Mouse (Mus musculus): Measurements from ENCODE around the gene Ehd1. TPM values are rescaled to one million over a fixed set of nuclear protein-coding genes. Genes with fewer than 3 reads are reported as not detected.

Gene Ehd1
- total and polyA plus RNA-seq, 3 experiments, result 65.9 to 105 TPM; not detected in 1

DNA sequence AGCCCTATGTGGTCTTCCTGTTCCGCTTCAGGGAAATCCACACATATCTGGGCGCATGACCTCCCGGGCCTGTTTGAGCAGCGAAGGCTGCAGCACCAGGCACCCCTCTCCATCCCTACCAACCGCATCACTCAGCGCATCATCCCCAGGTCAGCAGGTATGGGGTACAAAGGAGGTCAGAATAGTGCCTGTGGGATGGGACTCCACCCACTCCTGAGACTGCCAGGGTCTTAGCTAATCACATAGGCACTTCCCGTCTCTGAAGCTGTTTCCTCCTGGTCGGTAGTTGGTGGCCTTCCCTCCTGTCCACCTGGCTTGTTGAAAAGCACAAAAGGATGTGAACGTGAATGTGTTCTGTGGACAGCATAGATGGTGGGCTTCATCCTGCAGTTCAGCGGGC, 70.1 kb downstream of the Ehd1 start:
- Histone ChIP-seq H3K27ac (ENCODE audit: control insufficient read depth, low read depth, low read length) (no peak overlapping the region), H3K4me1 (ENCODE audit: control insufficient read depth in 1 of 2, insufficient read depth in 2 of 2, low read length in 2 of 2) (peaks cover 0 to 2% of the 10 kb centered on the region in 2 experiments; a peak in 2 of 4 replicates), H3K79me2 (ENCODE audit: control insufficient read depth, insufficient read depth, low read length, poor library complexity) (no peaks in the 10 kb centered on the region), H3K9ac (ENCODE audit: control insufficient read depth, low read depth, low read length, poor library complexity, severe bottlenecking) (no peak overlapping the region), H3K4me3 (ENCODE audit: control insufficient read depth in 1 of 2, insufficient read depth in 1 of 2, low read depth in 2 of 2, low read length in 2 of 2) (no peak overlapping the region), H3K36me3 (ENCODE audit: control insufficient read depth in 1 of 2, insufficient read depth in 2 of 2, low read length in 2 of 2) (no peaks in the 10 kb centered on the region; a peak in 1 of 4 replicates), H3K9me3 (replicated peaks; ENCODE audit: insufficient read depth, low read length) (no peaks in the 10 kb centered on the region), H3K27me3 (ENCODE audit: control insufficient read depth in 1 of 2, insufficient read depth in 2 of 2, low read length in 2 of 2) (no peaks in the 10 kb centered on the region)
- no peak for TF ChIP-seq POLR2AphosphoS5 (IDR thresholded peaks at IDR 0.05; ENCODE audit: borderline replicate concordance, low read depth, low read length)
- TF ChIP-seq POLR2AphosphoS2 (IDR thresholded peaks at IDR 0.05; ENCODE audit: low read length), result no peak
- TF ChIP-seq MEF2A (IDR thresholded peaks at IDR 0.05; ENCODE audit: extremely low read depth, insufficient replicate concordance, low read depth, low read length, poor library complexity, severe bottlenecking), result no peak
- no peak for TF ChIP-seq GATA1 (IDR thresholded peaks at IDR 0.05; ENCODE audit: low read depth, low read length)
- TF ChIP-seq NELFE (IDR thresholded peaks at IDR 0.05; ENCODE audit: low read depth, low read length), result no peak
- no peak for TF ChIP-seq MYB (IDR thresholded peaks at IDR 0.05; ENCODE audit: low read depth, low read length)
- no peak for TF ChIP-seq USF1 (IDR thresholded peaks at IDR 0.05; ENCODE audit: low read depth, low read length)
- no peak for TF ChIP-seq MAX (IDR thresholded peaks at IDR 0.05; ENCODE audit: low read length)
- TF ChIP-seq ZC3H11A (IDR thresholded peaks at IDR 0.05; ENCODE audit: low read depth, low read length), result no peak
- no peak for TF ChIP-seq SMC3 (IDR thresholded peaks at IDR 0.05; ENCODE audit: low read depth, low read length)
- TF ChIP-seq SIN3A (IDR thresholded peaks at IDR 0.05; ENCODE audit: low read length), result no peak
- TF ChIP-seq RAD21 (IDR thresholded peaks at IDR 0.05; ENCODE audit: low read depth, low read length), result no peak
- no peak for TF ChIP-seq POLR2A (IDR thresholded peaks at IDR 0.05; ENCODE audit: control insufficient read depth in 1 of 2, insufficient read depth in 1 of 2, low read depth in 1 of 2, low read length in 2 of 2, poor library complexity in 1 of 2)
- DNase-seq (ENCODE audit: low read depth, low spot score), result no peak

DNA sequence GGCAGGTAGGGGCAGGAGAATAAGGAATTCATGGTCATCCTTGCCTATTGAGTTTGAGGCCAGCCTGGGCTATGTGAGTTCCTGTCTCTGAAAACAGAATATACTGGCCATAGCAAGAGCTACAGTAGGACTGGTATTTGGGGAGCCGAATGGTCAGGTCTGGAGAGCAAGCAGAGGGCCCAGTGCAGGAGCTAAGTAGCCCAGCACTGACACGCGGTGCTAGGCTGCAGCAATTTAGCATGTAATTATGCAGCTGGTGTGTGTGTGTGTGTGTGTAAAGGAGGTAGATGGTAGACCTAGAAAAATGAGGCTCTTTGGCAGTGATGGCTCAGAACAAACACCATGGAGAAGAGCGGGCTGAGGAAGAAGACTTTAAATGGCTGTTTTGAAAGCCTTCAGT, 71.1 kb downstream of the Ehd1 start:
- Histone ChIP-seq H3K27me3 (ENCODE audit: control insufficient read depth in 1 of 2, insufficient read depth in 2 of 2, low read length in 2 of 2) (no peaks in the 10 kb centered on the region), H3K27ac (ENCODE audit: control insufficient read depth, low read depth, low read length) (no peak overlapping the region), H3K9ac (ENCODE audit: control insufficient read depth, low read depth, low read length, poor library complexity, severe bottlenecking) (no peak overlapping the region), H3K4me1 (ENCODE audit: control insufficient read depth in 1 of 2, insufficient read depth in 2 of 2, low read length in 2 of 2) (peaks cover 0 to 2% of the 10 kb centered on the region in 2 experiments; a peak in 2 of 4 replicates), H3K4me3 (ENCODE audit: control insufficient read depth in 1 of 2, insufficient read depth in 1 of 2, low read depth in 2 of 2, low read length in 2 of 2) (no peak overlapping the region), H3K9me3 (replicated peaks; ENCODE audit: insufficient read depth, low read length) (no peaks in the 10 kb centered on the region), H3K79me2 (ENCODE audit: control insufficient read depth, insufficient read depth, low read length, poor library complexity) (no peaks in the 10 kb centered on the region), H3K36me3 (ENCODE audit: control insufficient read depth in 1 of 2, insufficient read depth in 2 of 2, low read length in 2 of 2) (no peaks in the 10 kb centered on the region; a peak in 1 of 4 replicates)
- no peak for TF ChIP-seq TBP (IDR thresholded peaks at IDR 0.05; ENCODE audit: low read depth, low read length)
- no peak for TF ChIP-seq TCF12 (IDR thresholded peaks at IDR 0.05; ENCODE audit: low read depth, low read length)
- no peak for TF ChIP-seq ZKSCAN1 (IDR thresholded peaks at IDR 0.05; ENCODE audit: low read depth, low read length)
- TF ChIP-seq CHD1 (IDR thresholded peaks at IDR 0.05; ENCODE audit: low read depth, low read length), result no peak
- no peak for TF ChIP-seq POLR2AphosphoS2 (IDR thresholded peaks at IDR 0.05; ENCODE audit: low read length)
- TF ChIP-seq POLR2A (IDR thresholded peaks at IDR 0.05; ENCODE audit: control insufficient read depth in 1 of 2, insufficient read depth in 1 of 2, low read depth in 1 of 2, low read length in 2 of 2, poor library complexity in 1 of 2), result no peak
- no peak for TF ChIP-seq SMC3 (IDR thresholded peaks at IDR 0.05; ENCODE audit: low read depth, low read length)
- no peak for TF ChIP-seq RCOR1 (IDR thresholded peaks at IDR 0.05; ENCODE audit: low read depth, low read length)
- no peak for TF ChIP-seq ZMIZ1 (IDR thresholded peaks at IDR 0.05; ENCODE audit: low read depth, low read length)
- TF ChIP-seq NRF1 (IDR thresholded peaks at IDR 0.05; ENCODE audit: insufficient read depth, low read depth, low read length, poor library complexity, severe bottlenecking), result no peak
- no peak for TF ChIP-seq ELF1 (IDR thresholded peaks at IDR 0.05; ENCODE audit: low read depth, low read length)
- TF ChIP-seq CTCF (IDR thresholded peaks at IDR 0.05 in 2 of 3, conservative IDR thresholded peaks at IDR 0.05 in 1 of 3; ENCODE audit: control insufficient read depth in 1 of 3, insufficient read depth in 1 of 3, low read depth in 2 of 3, low read length in 3 of 3, poor library complexity in 1 of 3, severe bottlenecking in 1 of 3), result no peak
- TF ChIP-seq MAX (IDR thresholded peaks at IDR 0.05; ENCODE audit: low read length), result no peak
- no peak for TF ChIP-seq GATA1 (IDR thresholded peaks at IDR 0.05; ENCODE audit: low read depth, low read length)
- TF ChIP-seq SIN3A (IDR thresholded peaks at IDR 0.05; ENCODE audit: low read length), result no peak
- DNase-seq (ENCODE audit: low read depth, low spot score), result no peak
